Mouse (Mus musculus) heart, embryonic 12.5 days (tissue): ENCODE results near the gene Olfr1417. TPM values are rescaled to one million over a fixed set of nuclear protein-coding genes. Genes with fewer than 3 reads are reported as not detected.
"Not testable (repeated sequence)": the region's sequence is repeated elsewhere in the genome, so short reads cannot be mapped to it uniquely, and the experiment has no call there.

Source experiments
- ATAC-seq: fragments of 200-750 bp; cut with Nextera tagmentation; 2 replicates; pipeline ENCODE4 v1.8.0; 2017; ENCODE audit warnings: moderate TSS enrichment, moderate library complexity; ENCODE audit not compliant: insufficient number of reproducible peaks, low FRiP score
- H3K27ac ChIP-seq: fragments of 300-500 bp; sonication (generic); 2 replicates; pipeline ENCODE4 v1.5.1; 2016; ENCODE audit warnings: mild to moderate bottlenecking, moderate library complexity; ENCODE audit not compliant: poor library complexity, severe bottlenecking
- H3K27me3 ChIP-seq: fragments of 300-500 bp; sonication (generic); replicated peaks from 2 replicates; pipeline ENCODE4 v1.6.1; 2016; ENCODE audit warnings: mild to moderate bottlenecking, moderate library complexity
- H3K36me3 ChIP-seq: fragments of 300-500 bp; sonication (generic); 2 replicates; pipeline ENCODE4 v1.6.1; 2016; ENCODE audit warnings: mild to moderate bottlenecking, moderate library complexity
- H3K4me1 ChIP-seq: fragments of 300-500 bp; sonication (generic); replicated peaks from 2 replicates; pipeline ENCODE4 v1.6.1; 2016; ENCODE audit warnings: mild to moderate bottlenecking
- H3K4me2 ChIP-seq: fragments of 300-500 bp; sonication (generic); 2 replicates; pipeline ENCODE4 v1.6.1; 2016; ENCODE audit warnings: mild to moderate bottlenecking, moderate library complexity
- H3K4me3 ChIP-seq: fragments of 300-500 bp; sonication (generic); 2 replicates; pipeline ENCODE4 v1.5.1; 2016; ENCODE audit warnings: mild to moderate bottlenecking
- H3K9ac ChIP-seq: fragments of 300-500 bp; sonication (generic); 2 replicates; pipeline ENCODE4 v1.6.1; 2016; ENCODE audit warnings: mild to moderate bottlenecking, moderate library complexity
- H3K9me3 ChIP-seq: fragments of 300-500 bp; sonication (generic); replicated peaks from 2 replicates; pipeline ENCODE4 v1.6.1; 2016; ENCODE audit warnings: mild to moderate bottlenecking, moderate library complexity
- WGBS: fragments of 180-500 bp; shearing (Covaris S2); methylation state at CpG from one replicate; pipeline ENCODE4 v1.1.7; 2016; 5-methylcytosine and 5-hydroxymethylcytosine counted together
- polyA plus RNA-seq: library from polyadenylated mRNA; unstranded; fragments of >200 nt; fragmentation: Nextera tagmentation; extraction: Ambion mirVana; gene quantifications from 2 replicates; pipeline ENCODE4 v1.2.1, GENCODE M21; 2016

Gene Olfr1417
- polyA plus RNA-seq = 0.08 TPM in 1 of 2 replicates, not detected in the other

DNA sequence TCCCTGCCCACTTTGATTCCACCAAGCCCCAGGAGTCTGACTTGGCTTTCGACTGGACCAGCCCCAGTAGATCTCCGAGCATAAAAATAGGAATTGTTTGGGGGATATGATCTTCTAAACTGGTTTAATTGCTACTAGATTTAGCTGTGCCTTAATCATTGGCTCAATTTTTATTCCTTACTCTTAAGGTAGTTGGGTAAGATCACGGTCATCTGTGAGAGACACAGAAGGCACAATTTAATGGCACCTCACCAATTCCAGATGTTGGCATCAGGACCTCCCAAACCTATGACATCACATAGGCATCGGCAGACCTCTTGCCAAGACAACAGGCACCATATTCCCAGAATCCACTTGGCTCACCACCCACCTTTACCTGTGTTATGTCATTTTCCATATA is at the start of gene Olfr1417:
Gene Olfr1417 (minus strand): TSS at position 101 of the 400 bp plus-strand sequence.
- Histone ChIP-seq H3K27me3 (no peaks in the 10 kb centered on the region), H3K4me2 (no peak within 1 kb of the TSS), H3K27ac (no peak within 1 kb of the TSS), H3K4me1 (no peaks in the 10 kb centered on the region), H3K4me3 (no peak within 1 kb of the TSS), H3K9me3 (no peaks in the 10 kb centered on the region), H3K36me3 (no peaks in the 10 kb centered on the region), H3K9ac (no peak within 1 kb of the TSS)
- WGBS = 79% methylated on average over 4 of the region's 4 CpGs
- no peak for ATAC-seq

DNA sequence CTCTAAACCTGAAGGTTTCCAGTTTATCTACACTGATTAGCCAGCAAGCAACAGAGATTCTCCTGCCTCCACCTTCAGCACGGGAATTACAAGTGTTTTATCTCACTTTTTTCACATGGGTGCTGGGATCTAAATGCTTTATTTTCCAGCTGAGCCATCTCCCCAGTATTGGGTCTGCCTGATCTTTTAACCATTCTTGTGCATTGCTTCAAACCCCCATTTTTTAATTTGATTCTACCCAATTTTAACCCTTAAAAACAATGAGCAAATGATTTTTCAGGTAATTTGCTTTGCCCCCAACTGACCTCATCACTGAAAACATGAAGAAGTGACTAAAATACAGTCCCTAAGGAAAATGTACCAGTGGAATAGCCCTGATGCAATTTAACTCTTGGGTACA is 47.2 kb upstream of the Olfr1417 start, which contains the start of gene Olfr1420:
Gene Olfr1420 (plus strand): TSS at position 301 of the 400 bp plus-strand sequence.
- H3K4me1 ChIP-seq = no peaks in the 10 kb centered on the region
- WGBS = 16% methylated on average over 1 of the region's 1 CpGs
- no peaks in the 10 kb centered on the region for H3K27me3 ChIP-seq
- no peak within 1 kb of the TSS for H3K4me3 ChIP-seq
- no peak within 1 kb of the TSS for H3K27ac ChIP-seq
- no peak for ATAC-seq
- no peak within 1 kb of the TSS for H3K9ac ChIP-seq
- H3K36me3 ChIP-seq = no peaks in the 10 kb centered on the region
- no peak within 1 kb of the TSS for H3K4me2 ChIP-seq
- H3K9me3 ChIP-seq = no peaks in the 10 kb centered on the region

DNA sequence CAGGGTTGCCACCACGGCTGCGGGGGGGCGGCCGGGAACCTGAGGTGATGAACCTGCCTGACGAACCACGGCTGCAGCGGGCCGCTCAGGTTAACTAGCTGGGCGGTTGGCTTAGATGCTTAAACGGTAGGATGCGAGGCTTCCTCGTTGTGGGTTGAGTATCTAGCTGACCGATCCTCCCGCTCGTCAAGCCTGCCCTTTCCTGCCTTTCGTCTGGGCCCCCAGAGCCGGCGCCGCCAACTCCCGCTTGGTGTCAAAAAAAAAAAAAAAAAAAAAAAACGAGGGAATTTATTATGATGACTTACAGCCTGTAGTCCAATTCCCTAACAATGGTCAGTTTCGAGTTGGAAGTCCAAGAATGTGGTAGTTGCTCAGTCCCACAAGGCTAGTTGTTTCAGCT is 39.4 kb upstream of the Olfr1417 start:
- not testable (repeated sequence) for H3K36me3 ChIP-seq, H3K4me3 ChIP-seq, H3K9me3 ChIP-seq, H3K27me3 ChIP-seq, H3K9ac ChIP-seq, H3K4me1 ChIP-seq, ATAC-seq, H3K27ac ChIP-seq
- 40% methylated on average over 22 of the region's 22 CpGs for WGBS
- H3K4me2 ChIP-seq = peak overlapping the region; percentile 57

DNA sequence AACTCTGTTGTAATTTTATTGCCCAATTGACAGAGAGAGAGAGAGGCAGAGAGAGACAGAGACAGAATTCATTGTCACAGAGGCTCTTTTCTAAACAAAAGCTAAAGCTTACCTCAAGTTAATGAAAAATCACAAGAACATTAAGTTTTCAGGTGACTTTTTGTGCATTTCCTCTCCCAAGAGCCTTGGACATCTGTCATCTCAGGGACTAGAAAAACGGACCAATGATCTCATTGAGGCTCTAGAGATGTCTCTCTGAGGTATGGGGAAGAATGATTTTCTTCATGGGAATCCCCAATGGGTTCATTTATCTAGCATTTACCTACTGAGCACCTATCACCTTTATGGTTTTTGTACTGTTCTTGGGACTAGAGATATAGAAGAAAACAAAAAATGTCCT is 36.0 kb upstream of the Olfr1417 start, which contains the start of gene Olfr1419:
Gene Olfr1419 (minus strand): TSS at position 101 of the 400 bp plus-strand sequence.
- 35% methylated on average over 1 of the region's 1 CpGs for WGBS
- H3K4me1 ChIP-seq = no peaks in the 10 kb centered on the region
- H3K27ac ChIP-seq = no peak within 1 kb of the TSS
- no peaks in the 10 kb centered on the region for H3K36me3 ChIP-seq
- H3K9ac ChIP-seq = no peak within 1 kb of the TSS
- H3K4me3 ChIP-seq = no peak within 1 kb of the TSS
- no peaks in the 10 kb centered on the region for H3K27me3 ChIP-seq
- H3K9me3 ChIP-seq = no peaks in the 10 kb centered on the region
- no peak within 1 kb of the TSS for H3K4me2 ChIP-seq
- ATAC-seq = no peak

DNA sequence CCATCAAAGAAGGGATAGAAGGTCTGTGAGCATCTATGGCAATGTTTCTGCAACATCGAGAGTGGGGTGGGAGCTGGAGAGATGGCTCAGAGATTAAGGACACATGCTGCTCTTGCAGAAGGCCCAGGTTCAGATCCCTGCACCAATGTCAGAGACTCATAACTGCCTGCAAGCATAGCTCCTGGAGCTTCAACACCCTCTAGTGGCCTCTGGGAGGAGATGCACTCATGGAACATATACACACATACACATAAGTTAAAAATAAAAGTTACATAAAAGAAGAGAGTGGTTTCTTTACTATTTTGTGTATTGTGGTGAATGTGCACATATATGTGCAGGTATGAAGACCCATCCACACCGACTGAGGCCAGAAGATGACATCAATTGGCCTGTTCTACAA is 28.8 kb upstream of the Olfr1417 start:
- H3K27me3 ChIP-seq = no peaks in the 10 kb centered on the region
- ATAC-seq = no peak
- no peaks in the 10 kb centered on the region for H3K36me3 ChIP-seq
- H3K9me3 ChIP-seq = peaks cover 5% of the 10 kb centered on the region
- no peak overlapping the region for H3K4me2 ChIP-seq
- no peak overlapping the region for H3K9ac ChIP-seq
- H3K27ac ChIP-seq = no peak overlapping the region
- no peaks in the 10 kb centered on the region for H3K4me1 ChIP-seq
- 64% methylated on average over 2 of the region's 2 CpGs for WGBS
- no peak overlapping the region for H3K4me3 ChIP-seq

DNA sequence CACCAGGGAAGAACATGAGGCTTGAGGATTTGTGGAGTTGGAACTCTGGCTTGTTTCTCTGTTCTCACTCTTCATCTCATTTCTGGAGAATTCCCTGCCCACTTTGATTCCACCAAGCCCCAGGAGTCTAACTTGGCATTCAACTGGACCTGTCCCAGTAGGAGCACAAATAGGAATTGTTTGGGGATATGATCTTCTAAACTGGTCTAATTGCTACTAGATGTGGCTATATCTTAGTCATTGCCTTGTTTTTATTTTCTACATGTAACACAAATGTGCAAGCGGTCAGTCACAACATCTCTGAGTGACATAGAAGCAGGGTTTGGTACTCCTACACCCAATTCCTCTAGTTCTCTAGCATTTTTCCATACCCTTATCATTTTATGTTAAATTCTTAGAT is 21.9 kb upstream of the Olfr1417 start, which contains the start of gene Olfr1418:
Gene Olfr1418 (minus strand): TSS at position 101 of the 400 bp plus-strand sequence.
- Histone ChIP-seq H3K27ac (no peak within 1 kb of the TSS), H3K4me3 (no peak within 1 kb of the TSS), H3K9ac (no peak within 1 kb of the TSS), H3K36me3 (no peaks in the 10 kb centered on the region), H3K9me3 (peaks cover 5% of the 10 kb centered on the region), H3K4me1 (no peaks in the 10 kb centered on the region), H3K27me3 (no peaks in the 10 kb centered on the region), H3K4me2 (no peak within 1 kb of the TSS)
- ATAC-seq = no peak
- 81% methylated on average over 1 of the region's 1 CpGs for WGBS

DNA sequence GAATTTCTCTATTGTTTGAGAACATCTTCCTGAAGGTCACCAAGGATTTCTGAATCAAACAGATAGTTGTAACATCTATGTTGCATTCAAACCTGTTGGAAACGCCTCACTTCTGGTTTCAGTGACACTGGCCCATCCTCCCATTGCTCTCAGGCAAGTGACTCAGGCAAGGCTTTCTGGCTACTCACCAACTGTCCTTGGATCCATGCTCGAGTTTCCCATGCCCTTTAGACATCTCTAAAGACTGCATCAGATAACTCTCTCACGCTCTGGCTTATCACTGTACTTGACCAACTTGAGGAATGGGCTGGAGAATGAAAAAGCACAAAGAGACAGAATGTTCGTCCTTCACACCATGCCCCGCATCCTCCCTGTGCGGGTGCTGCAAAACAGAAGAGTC is 17.5 kb upstream of the Olfr1417 start:
- Histone ChIP-seq H3K9ac (no peak overlapping the region), H3K36me3 (no peaks in the 10 kb centered on the region), H3K27me3 (no peaks in the 10 kb centered on the region), H3K9me3 (no peaks in the 10 kb centered on the region), H3K4me2 (no peak overlapping the region), H3K4me3 (no peak overlapping the region), H3K4me1 (no peaks in the 10 kb centered on the region), H3K27ac (no peak overlapping the region)
- ATAC-seq = no peak
- 66% methylated on average over 6 of the region's 6 CpGs for WGBS

DNA sequence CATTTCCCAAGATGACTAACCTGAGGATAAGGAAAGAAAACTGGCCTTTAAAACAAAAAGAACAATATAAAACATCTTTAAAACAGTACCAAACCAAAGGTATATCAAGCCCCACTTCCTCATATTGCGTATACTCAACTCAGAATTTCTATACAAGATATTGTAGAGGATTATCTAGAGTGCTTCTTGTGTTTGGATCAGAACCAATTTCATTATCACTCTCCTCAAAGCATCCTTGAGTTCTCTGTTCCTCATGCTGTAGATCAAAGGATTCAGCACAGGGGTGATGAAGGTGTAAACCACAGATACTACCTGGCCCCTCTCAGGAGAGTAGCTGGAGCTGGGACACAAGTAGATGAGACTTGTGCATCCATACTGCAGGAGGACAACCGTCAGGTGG is 15.8 kb upstream of the Olfr1417 start:
- H3K9me3 ChIP-seq = no peaks in the 10 kb centered on the region
- no peak for ATAC-seq
- WGBS = 81% methylated on average over 2 of the region's 2 CpGs

DNA sequence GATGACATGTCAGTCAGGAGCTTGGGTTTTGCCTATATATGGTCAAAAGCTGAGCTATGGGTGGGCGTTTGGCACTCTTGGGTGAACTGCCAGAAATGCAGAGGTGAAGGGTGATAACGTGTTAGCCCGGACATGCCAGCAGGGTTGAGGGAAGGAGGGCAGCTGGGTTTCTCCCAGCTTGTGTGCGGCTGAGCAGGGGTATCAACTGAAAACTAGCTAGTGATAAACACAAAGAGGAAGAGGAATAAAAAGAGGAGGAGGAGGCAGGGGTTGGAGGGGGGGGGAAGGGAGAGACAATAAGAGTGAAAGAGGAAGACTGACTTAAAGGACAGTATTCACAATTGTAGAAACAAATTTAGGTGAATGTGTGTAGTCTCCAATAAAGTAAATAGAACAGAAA is 13.6 kb upstream of the Olfr1417 start:
- no peaks in the 10 kb centered on the region for H3K27me3 ChIP-seq
- H3K4me1 ChIP-seq = no peaks in the 10 kb centered on the region
- 35% methylated on average over 4 of the region's 4 CpGs for WGBS
- ATAC-seq = no peak
- H3K4me2 ChIP-seq = no peak overlapping the region
- H3K9ac ChIP-seq = no peak overlapping the region
- H3K36me3 ChIP-seq = no peaks in the 10 kb centered on the region
- no peak overlapping the region for H3K4me3 ChIP-seq
- H3K9me3 ChIP-seq = no peaks in the 10 kb centered on the region
- no peak overlapping the region for H3K27ac ChIP-seq

More for the DNA sequence above, 15.8 kb upstream of the Olfr1417 start:
- Histone ChIP-seq H3K4me1 (no peaks in the 10 kb centered on the region), H3K27ac (no peak overlapping the region), H3K4me3 (no peak overlapping the region), H3K27me3 (no peaks in the 10 kb centered on the region), H3K36me3 (no peaks in the 10 kb centered on the region), H3K4me2 (no peak overlapping the region), H3K9ac (no peak overlapping the region)

DNA sequence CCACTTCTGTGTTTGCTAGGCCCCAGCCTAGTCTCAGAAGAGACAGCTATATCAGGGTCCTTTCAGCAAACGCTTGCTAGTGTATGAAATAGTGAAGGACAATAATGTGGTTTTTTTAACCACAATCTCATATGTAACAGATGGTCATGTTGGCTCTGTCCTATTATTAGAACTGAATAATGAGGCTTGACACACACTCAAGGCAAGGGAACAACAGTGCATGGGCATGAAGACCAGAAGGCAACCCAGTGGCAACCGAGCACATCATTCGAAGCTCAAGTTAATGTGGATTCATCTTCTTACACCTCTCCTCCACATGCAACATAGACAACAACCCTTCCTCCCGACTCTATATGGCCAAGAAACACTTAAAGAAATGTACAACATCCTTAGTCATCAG is 7.3 kb upstream of the Olfr1417 start:
- H3K4me2 ChIP-seq = no peak overlapping the region
- H3K36me3 ChIP-seq = no peaks in the 10 kb centered on the region
- no peak overlapping the region for H3K27ac ChIP-seq
- no peaks in the 10 kb centered on the region for H3K27me3 ChIP-seq
- 77% methylated on average over 4 of the region's 4 CpGs for WGBS
- no peak overlapping the region for H3K9ac ChIP-seq
- H3K9me3 ChIP-seq = no peaks in the 10 kb centered on the region
- H3K4me1 ChIP-seq = no peaks in the 10 kb centered on the region
- H3K4me3 ChIP-seq = no peak overlapping the region
- ATAC-seq = no peak

DNA sequence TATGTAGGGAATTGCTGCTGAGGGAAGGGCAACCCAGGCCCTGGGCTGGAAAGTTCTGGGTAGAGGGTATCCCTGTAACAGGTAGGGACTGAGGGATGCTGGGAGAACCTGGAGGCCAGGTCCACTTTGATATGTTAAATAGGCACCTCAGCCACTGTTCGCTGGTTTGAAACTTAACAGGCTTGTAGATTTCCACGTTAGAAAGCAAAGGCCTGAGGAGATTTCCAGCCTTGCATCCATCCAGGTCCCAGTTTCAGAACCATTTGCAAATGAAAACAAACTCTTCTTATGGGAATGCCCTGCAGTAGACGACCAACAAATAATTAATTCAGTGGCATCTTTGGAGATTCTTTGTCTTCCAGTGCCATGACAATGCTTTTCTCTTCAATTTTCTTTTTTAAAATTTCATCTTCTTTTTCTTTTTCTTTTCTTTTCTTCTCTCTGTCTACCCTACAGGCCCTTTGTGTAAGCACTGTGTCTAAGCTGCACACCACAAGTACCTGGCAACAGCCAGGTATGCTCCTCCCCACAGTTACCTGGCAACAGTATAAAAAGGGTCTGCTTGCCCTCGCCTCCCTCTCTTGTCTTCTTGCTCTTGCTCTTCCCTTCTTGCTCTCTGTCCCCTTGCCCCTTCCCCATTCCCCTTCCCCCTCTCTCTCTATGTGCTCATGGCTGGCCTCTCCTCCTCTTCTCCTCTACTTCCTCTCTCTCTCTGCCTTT is 15.5 kb downstream of the Olfr1417 start:
- H3K4me2 ChIP-seq = no peak overlapping the region
- H3K27me3 ChIP-seq = no peaks in the 10 kb centered on the region
- H3K9me3 ChIP-seq = no peaks in the 10 kb centered on the region
- 46% methylated on average over 4 of the region's 4 CpGs for WGBS
- ATAC-seq = no peak
- H3K9ac ChIP-seq = no peak overlapping the region
- H3K4me1 ChIP-seq = no peaks in the 10 kb centered on the region; the same call in 1 of the 2 replicates
- H3K27ac ChIP-seq = no peak overlapping the region
- H3K36me3 ChIP-seq = no peaks in the 10 kb centered on the region
- no peak overlapping the region for H3K4me3 ChIP-seq
